Mouse (Mus musculus): ENCODE measurements around the gene Carmil3. TPM values are rescaled to one million over a fixed set of nuclear protein-coding genes. Genes with fewer than 3 reads are reported as not detected.

The Carmil3 gene
- polyA plus RNA-seq, 1 experiment from 2014 or later, result 3.3 TPM

DNA sequence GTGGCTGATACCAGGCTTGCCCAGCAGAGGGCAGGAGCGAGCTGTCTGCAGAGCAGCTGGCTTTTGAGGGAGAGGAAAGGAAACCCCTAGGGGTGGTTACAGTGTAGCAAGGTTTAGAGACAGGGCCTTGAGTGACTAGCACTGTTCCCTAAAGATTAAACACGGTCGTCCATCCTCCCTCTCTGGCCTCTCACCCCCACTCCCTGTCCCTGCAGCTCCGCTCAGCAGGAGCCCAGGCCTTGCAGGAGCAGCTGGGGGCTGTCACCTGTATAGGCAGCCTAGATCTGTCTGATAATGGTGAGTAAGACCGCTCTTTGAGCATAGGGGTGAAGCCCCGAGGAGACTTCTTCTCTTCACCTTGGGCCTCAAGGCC, 7.0 kb downstream of the Carmil3 start:
- 0 out of 2 replicates have a peak overlapping the region, but pooled peaks have one; percentile 1 for H3K27ac ChIP-seq
- H3K36me3 ChIP-seq, result 0 out of 2 replicates have a peak, but pooled peaks cover 3% of the 10 kb centered on the region

DNA sequence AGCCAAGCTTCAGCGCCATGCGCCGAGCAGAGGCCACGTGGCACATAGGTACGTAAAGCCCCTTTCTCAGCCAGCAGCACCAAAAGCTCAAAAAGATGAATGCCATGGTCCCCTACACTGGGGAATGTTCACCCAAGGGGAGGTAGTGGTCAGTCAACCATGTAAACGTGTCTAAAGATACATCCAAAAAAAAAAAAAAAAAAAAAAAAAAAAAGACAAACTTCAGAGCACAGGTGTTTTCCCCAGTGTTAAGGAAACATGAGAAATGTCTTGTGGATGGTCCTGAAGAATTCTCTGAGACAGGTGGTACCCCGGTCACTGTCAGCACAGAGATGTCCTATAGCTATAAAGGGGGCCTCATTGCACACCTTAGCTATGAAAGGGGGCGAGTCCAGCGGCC, 15.2 kb downstream of the Carmil3 start:
- H3K36me3 ChIP-seq, result no peaks in the 10 kb centered on the region
- DNase-seq (ENCODE audit: low spot score), result no peak
- H3K27ac ChIP-seq, result no peak overlapping the region
- H3K27me3 ChIP-seq (ENCODE audit: insufficient read depth, poor library complexity, severe bottlenecking), result peaks cover 46% of the 10 kb centered on the region
- WGBS, result 80% methylated on average over 9 of the region's 9 CpGs
- H3K9me3 ChIP-seq, result no peaks in the 10 kb centered on the region
- H3K4me3 ChIP-seq, result no peak overlapping the region
- peaks cover 10% of the 10 kb centered on the region for H3K4me1 ChIP-seq

More for the DNA sequence above, 7.0 kb downstream of the Carmil3 start:
- peaks cover 52% of the 10 kb centered on the region for H3K27me3 ChIP-seq (ENCODE audit: insufficient read depth, poor library complexity, severe bottlenecking)
- no peaks in the 10 kb centered on the region; the same call in 1 of the 2 replicates for H3K9me3 ChIP-seq
- peaks cover 34% of the 10 kb centered on the region for H3K4me1 ChIP-seq
- WGBS, result 26% methylated on average over 6 of the region's 6 CpGs
- H3K4me3 ChIP-seq, result no peak overlapping the region
- peak; percentile 91 for DNase-seq (ENCODE audit: low spot score)

DNA sequence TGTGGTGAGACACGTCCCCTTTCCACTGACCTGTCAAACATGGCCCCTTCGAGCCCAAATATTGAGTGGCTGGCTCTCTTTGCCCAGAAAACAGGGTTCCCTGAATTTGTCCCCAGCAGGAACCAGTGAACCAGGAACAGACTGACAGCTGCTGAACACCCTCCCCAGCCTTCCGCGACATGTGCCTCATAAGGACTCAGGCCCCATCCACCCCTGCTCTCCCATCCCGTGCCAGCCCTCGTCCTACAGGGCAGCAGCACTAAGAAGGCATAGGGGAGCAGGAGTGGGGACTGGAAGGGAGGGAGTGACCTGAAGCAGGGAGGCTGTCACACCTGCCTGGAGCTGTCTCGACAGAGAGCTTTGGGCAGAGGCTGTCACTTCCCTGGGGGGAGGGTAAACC, 17.4 kb downstream of the Carmil3 start:
- DNase-seq (ENCODE audit: low spot score), result no peak
- H3K27ac ChIP-seq, result no peak overlapping the region
- no peak overlapping the region for H3K4me3 ChIP-seq
- 51% methylated on average over 7 of the region's 7 CpGs for WGBS
- H3K27me3 ChIP-seq (ENCODE audit: insufficient read depth, poor library complexity, severe bottlenecking), result peaks cover 61% of the 10 kb centered on the region
- H3K4me1 ChIP-seq, result peaks cover 18% of the 10 kb centered on the region
- no peaks in the 10 kb centered on the region for H3K36me3 ChIP-seq
- H3K9me3 ChIP-seq, result no peaks in the 10 kb centered on the region

DNA sequence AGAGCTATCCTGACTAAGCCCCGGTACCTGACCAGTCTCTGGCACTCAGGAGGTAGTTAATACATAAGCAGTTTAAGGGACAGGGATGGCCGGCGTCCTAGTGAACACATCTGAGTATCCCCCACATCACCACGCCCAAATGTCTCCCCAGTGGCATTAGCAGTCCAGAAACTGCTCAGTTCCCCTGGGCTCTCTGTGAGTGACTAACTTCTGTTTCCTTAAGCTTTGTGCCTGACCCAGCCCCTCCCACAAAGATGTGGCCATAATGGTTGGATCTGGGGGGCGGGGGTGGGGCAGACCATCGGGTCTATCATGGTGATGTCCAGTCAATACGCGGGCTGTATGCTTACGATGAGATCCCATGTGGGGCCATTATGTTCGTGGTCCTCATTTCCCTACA, 19.1 kb downstream of the Carmil3 start:
- no peaks in the 10 kb centered on the region for H3K9me3 ChIP-seq
- H3K27me3 ChIP-seq (ENCODE audit: insufficient read depth, poor library complexity, severe bottlenecking), result peaks cover 70% of the 10 kb centered on the region

DNA sequence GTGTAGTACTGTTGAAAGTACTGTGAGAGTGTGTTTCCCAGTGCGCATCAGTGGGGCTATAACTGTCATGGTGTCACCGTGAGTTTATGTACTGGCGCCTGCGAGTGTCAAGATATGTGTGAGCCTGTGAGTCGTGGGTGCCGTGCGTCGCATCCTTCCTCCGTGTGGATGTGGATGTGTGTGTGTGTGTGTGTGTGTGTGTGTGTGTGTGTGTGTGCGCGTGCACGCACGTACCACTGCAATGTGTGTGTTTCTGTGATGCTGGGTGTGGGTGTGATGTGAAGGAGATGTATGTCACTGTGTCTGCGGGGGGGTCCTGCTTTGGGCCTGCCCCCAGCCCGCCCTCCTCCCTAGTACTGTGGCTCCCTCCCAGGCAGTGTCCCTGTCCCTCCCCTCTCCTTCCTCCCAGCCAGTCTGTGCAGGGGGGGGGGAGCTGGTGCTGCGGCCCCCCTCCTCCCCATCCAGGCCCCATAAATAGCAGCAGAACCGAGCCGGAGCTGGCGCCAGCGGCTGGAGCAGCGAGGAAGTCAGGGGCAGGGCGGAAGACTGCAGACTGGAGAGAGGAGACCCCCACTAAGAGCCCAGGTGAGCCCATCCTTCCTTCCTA, 19.8 kb downstream of the Carmil3 start, which contains the start of gene Cpne6:
Cpne6 (plus strand) TSS at position 321 of the 607 bp plus-strand sequence.
- Histone ChIP-seq H3K4me3 (peak within 1 kb of the TSS; percentile 12; the same call in 1 of the 2 replicates), H3K27ac (no peak within 1 kb of the TSS), H3K27me3 (ENCODE audit: insufficient read depth, poor library complexity, severe bottlenecking) (peaks cover 77% of the 10 kb centered on the region), H3K9me3 (no peaks in the 10 kb centered on the region), H3K36me3 (no peaks in the 10 kb centered on the region), H3K4me1 (peaks cover 31% of the 10 kb centered on the region)
- 61% methylated on average over 20 of the region's 22 CpGs for WGBS
- no peak for DNase-seq (ENCODE audit: low spot score)

More for the DNA sequence above, 19.1 kb downstream of the Carmil3 start:
- H3K4me3 ChIP-seq, result no peak overlapping the region
- no peak for DNase-seq (ENCODE audit: low spot score)
- WGBS, result 82% methylated on average over 10 of the region's 10 CpGs
- H3K27ac ChIP-seq, result no peak overlapping the region
- peaks cover 31% of the 10 kb centered on the region for H3K4me1 ChIP-seq
- H3K36me3 ChIP-seq, result no peaks in the 10 kb centered on the region

DNA sequence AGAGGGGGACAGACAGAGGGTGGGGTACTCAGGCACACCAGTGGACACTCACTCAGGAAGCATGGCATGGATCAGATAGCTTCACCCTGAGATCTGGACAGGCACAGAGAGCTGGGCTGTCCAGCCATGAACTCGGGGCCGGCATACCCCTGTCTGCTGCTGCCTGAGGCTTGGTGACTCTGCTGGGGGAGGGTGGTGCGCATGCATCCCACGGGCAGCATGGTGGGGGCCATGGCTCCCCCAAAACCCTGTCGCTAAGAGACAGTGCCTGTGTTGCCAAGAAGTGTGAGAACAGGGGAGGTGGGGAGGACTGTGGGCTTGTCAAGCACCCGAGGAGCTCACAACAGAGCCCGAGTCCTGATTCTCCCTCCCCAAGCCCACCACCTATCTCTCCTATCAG, 20.6 kb downstream of the Carmil3 start:
- H3K36me3 ChIP-seq, result no peaks in the 10 kb centered on the region
- no peak overlapping the region; the same call in 1 of the 2 replicates for H3K4me3 ChIP-seq
- no peak overlapping the region for H3K27ac ChIP-seq
- H3K4me1 ChIP-seq, result peaks cover 31% of the 10 kb centered on the region
- H3K9me3 ChIP-seq, result no peaks in the 10 kb centered on the region
- 49% methylated on average over 7 of the region's 7 CpGs for WGBS
- H3K27me3 ChIP-seq (ENCODE audit: insufficient read depth, poor library complexity, severe bottlenecking), result peaks cover 85% of the 10 kb centered on the region
- no peak for DNase-seq (ENCODE audit: low spot score)

DNA sequence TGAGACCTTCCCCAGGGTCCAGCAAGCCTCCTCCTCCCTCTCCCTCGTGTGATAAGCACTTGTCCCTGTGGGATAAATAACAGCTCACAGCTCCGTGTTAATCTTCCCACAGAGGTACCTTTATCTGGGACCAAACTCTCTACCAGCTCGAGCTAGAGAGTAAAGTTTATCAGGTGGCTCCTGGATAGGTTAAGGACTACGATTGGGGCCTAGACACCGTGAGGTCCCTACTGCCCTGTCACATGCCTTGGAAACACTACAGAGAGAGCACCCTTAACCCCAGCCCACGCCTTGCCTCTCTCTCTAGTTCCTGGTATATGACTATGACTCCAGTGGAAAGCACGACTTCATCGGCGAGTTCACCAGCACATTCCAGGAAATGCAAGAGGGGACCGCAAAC, 23.5 kb downstream of the Carmil3 start:
- 32% methylated on average over 10 of the region's 10 CpGs for WGBS
- peaks cover 90% of the 10 kb centered on the region for H3K27me3 ChIP-seq (ENCODE audit: insufficient read depth, poor library complexity, severe bottlenecking)
- H3K4me3 ChIP-seq, result no peak overlapping the region
- H3K9me3 ChIP-seq, result no peaks in the 10 kb centered on the region
- H3K36me3 ChIP-seq, result no peaks in the 10 kb centered on the region
- no peak for DNase-seq (ENCODE audit: low spot score)
- no peak overlapping the region; the same call in 1 of the 2 replicates for H3K27ac ChIP-seq
- peaks cover 39% of the 10 kb centered on the region for H3K4me1 ChIP-seq

DNA sequence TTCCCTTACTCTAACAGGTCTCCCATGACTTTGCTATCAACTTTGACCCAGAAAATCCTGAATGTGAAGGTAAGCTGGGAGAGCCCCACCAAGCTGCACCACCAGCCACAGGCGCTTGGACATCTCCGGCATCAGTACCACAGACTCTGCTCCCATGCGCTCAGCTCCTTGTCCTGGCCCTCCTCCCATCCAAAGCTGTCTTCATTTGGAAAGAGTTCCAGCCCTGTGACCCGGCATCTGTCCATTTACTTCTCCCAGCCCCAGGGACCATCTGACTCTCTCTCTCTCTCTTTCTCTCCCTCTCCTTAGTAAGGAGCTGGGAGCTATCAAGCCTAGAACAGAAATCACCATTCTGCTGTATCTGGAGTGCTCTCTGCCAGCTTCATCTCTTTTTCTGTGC, 25.4 kb downstream of the Carmil3 start:
- Histone ChIP-seq H3K27ac (no peak overlapping the region), H3K4me1 (peaks cover 39% of the 10 kb centered on the region), H3K36me3 (no peaks in the 10 kb centered on the region), H3K27me3 (ENCODE audit: insufficient read depth, poor library complexity, severe bottlenecking) (peaks cover 99% of the 10 kb centered on the region), H3K9me3 (no peaks in the 10 kb centered on the region), H3K4me3 (no peak overlapping the region)
- 86% methylated on average over 4 of the region's 4 CpGs for WGBS
- no peak for DNase-seq (ENCODE audit: low spot score)

DNA sequence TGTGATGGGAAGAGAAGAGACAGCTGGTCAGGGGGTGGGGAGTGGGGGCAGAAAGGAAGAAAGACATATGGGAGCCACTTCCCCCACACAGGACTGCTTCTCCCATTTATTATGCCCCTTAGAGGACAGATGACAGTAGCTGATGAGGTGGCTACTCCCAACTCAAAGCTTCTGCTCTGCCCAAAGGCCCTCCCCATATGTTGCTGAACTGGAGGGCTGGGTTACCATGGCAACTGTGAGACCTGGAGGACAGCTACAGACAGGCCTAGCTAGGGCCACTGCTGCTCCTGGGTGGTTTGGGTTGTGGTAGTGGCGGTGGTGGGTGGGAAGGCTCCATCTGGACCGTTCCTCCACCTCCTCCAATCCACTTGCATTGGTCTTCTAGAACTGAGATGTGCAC, 28.4 kb downstream of the Carmil3 start:
- no peak overlapping the region for H3K4me3 ChIP-seq
- peaks cover 26% of the 10 kb centered on the region for H3K4me1 ChIP-seq
- no peak for DNase-seq (ENCODE audit: low spot score)
- 65% methylated on average over 2 of the region's 2 CpGs for WGBS
- H3K9me3 ChIP-seq, result no peaks in the 10 kb centered on the region
- no peak overlapping the region for H3K27ac ChIP-seq
- H3K36me3 ChIP-seq, result no peaks in the 10 kb centered on the region
- H3K27me3 ChIP-seq (ENCODE audit: insufficient read depth, poor library complexity, severe bottlenecking), result peaks cover 99% of the 10 kb centered on the region

DNA sequence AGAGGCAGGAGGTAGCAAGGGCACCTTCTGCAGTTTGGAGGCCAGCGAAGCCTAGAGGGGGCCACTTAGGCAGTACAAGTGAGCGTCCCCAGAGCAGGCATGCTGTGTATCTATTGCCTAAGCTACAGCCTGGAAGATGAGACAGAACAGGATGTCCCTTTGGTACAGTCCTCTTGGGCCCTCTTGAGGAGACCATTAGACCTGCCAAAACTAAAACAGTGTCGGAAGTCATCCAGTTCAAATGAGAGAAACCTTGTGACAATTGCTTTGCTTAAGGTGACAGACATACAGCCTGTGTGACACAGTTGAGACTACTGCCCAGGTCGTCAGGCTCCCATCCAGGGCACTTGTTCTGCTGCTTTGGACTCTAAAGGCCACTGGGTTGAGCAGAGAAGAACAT, 29.2 kb downstream of the Carmil3 start:
- no peak for DNase-seq (ENCODE audit: low spot score)
- Histone ChIP-seq H3K4me3 (no peak overlapping the region), H3K9me3 (no peaks in the 10 kb centered on the region), H3K36me3 (no peaks in the 10 kb centered on the region), H3K4me1 (peaks cover 28% of the 10 kb centered on the region), H3K27me3 (ENCODE audit: insufficient read depth, poor library complexity, severe bottlenecking) (peaks cover 99% of the 10 kb centered on the region), H3K27ac (no peak overlapping the region)
- 44% methylated on average over 4 of the region's 4 CpGs for WGBS

DNA sequence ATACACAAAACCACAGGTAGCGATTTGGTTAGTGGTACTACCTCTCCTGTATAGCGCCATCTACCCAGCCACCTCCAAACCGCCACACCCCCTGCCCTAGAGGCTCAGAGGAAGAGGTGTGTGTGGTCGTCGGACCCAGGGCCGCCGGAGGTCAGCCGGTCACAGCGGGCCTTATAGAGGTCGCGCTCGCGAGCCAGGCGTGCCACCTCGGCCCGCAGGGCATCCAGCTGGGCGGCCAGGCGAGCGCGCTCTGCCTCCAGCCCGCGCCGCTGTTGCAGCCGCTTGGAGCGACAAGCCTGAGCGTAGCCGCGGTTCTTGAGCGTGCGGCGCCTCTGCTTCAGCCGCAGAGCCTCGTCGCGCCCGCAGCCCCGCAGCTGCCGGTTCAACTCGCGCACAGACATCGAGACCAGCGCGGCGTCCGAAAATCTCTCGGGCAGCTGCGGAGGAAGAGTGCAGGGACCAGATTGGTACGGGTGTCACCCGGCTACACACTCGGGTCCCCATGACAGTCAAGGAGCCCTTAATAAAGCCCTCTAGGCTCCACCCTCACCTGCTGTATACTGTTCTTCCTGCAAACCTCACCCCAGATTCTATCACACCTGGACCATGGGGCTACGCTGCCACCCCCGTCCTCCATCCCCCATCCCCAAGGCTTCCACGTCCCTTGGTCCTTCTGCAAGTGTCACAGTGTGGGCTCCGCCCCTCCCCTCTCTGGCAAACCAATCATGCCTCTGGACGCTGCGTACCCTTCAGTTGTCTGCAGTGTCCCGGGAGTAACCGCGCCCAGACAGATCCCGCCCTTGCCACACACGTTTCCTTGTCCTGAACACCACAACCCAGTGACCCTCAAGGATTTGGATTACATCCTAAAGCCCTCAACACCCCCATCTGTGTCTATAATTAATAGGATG, 30.3 kb downstream of the Carmil3 start:
- peak overlapping the region; percentile 66 for H3K4me3 ChIP-seq
- H3K4me1 ChIP-seq, result peaks cover 33% of the 10 kb centered on the region
- DNase-seq (ENCODE audit: low spot score), result no peak
- peaks cover 94% of the 10 kb centered on the region for H3K27me3 ChIP-seq (ENCODE audit: insufficient read depth, poor library complexity, severe bottlenecking)
- WGBS, result under 1% methylated on average over 61 of the region's 61 CpGs
- no peaks in the 10 kb centered on the region for H3K9me3 ChIP-seq
- no peaks in the 10 kb centered on the region for H3K36me3 ChIP-seq
- peak overlapping the region; percentile 54; the same call in 1 of the 2 replicates for H3K27ac ChIP-seq

DNA sequence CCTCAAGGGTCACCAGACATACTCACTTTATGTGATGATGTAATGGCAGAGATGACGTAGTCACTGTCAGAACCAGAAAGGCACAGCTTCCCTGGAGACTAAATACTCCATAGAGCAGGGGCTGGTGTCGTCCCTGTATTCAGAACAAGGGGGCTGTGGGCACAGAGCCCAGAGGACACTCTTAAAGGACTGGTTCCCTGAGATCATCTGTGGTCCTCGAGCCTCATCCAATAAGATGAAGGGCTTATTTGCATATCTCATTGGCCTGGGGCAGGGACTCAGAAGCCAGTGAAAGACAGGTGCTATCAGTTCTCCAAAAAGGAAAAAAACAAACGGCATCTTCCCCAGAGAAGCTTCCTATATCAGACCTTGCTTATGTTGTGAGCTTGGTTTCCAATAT, 33.6 kb downstream of the Carmil3 start:
- Histone ChIP-seq H3K4me3 (no peak overlapping the region), H3K27ac (no peak overlapping the region), H3K27me3 (ENCODE audit: insufficient read depth, poor library complexity, severe bottlenecking) (peaks cover 74% of the 10 kb centered on the region), H3K4me1 (peaks cover 24% of the 10 kb centered on the region), H3K9me3 (no peaks in the 10 kb centered on the region), H3K36me3 (no peaks in the 10 kb centered on the region)
- no peak for DNase-seq (ENCODE audit: low spot score)
- 33% methylated on average over 4 of the region's 4 CpGs for WGBS

DNA sequence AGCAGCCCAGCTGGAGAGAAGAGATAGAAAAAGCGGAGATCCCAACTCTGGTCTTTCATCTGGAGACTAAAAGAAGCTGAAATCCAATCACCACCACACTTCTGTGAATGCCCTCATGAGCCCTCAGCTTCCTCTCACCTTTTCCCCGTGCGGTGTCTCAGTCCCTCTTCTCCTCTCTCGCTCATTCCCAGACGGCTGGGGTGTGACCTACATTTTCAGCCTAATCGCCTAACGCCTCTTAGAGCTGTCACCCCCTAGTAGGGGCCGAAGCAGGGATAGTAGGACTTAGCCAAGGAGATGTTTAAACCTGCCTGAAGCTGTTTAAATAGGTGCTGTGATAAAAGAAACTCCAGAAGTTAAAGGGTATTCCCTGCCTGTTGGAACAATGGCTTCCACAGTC, 34.3 kb downstream of the Carmil3 start, which contains the start of gene Nrl:
Nrl (minus strand) TSS at position 197 of the 400 bp plus-strand sequence.
- H3K9me3 ChIP-seq, result no peaks in the 10 kb centered on the region
- H3K4me1 ChIP-seq, result peaks cover 24% of the 10 kb centered on the region
- H3K36me3 ChIP-seq, result no peaks in the 10 kb centered on the region
- no peak for DNase-seq (ENCODE audit: low spot score)
- 8% methylated on average over 8 of the region's 8 CpGs for WGBS
- peaks cover 74% of the 10 kb centered on the region for H3K27me3 ChIP-seq (ENCODE audit: insufficient read depth, poor library complexity, severe bottlenecking)
- H3K4me3 ChIP-seq, result 0 out of 2 replicates have a peak within 1 kb of the TSS, but pooled peaks have one; percentile 15
- no peak within 1 kb of the TSS for H3K27ac ChIP-seq
